Mouse (Mus musculus): ENCODE data around the gene Esf1. TPM values are rescaled to one million over a fixed set of nuclear protein-coding genes. Genes with fewer than 3 reads are reported as not detected.
"Not testable (repeated sequence)": the region's sequence is repeated elsewhere in the genome, so short reads cannot be mapped to it uniquely, and the experiment has no call there.

Gene Esf1
- polyA plus RNA-seq, 1 experiment from 2014 or later: 27.3 TPM

- WGBS: 7% methylated on average over 28 of the region's 28 CpGs
- peak; percentile 90 for ATAC-seq (ENCODE audit: insufficient number of reproducible peaks, insufficient read depth, low FRiP score, low read depth)
- H3K4me1 ChIP-seq (ENCODE audit: control insufficient read depth, insufficient read depth, low read length): peaks cover 9% of the 10 kb centered on the region
Measured at GRCm38 (mm10) chr2:140170803-140171553, 614 bp upstream of the Esf1 start.

DNA sequence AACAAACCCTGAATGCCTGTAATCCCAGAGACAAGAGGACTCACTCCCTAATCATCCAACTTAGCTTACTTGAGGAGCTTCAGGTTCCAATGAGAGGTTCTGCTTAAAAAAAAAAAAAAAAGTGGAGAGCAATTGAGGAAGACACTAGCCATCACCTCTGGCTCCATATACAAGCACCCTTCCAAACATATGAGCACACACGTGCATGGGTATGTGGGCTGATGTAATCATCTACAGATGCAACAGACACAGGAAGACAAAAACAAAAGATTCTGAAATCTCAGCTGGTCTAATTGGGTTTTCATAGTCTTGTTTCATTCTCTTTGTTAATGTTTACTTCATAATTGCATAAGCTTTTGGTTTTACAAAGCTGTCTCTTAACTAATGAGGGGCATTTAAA is 1.3 kb downstream of the Esf1 start:
- 79% methylated on average over 1 of the region's 1 CpGs for WGBS
- H3K4me3 ChIP-seq (ENCODE audit: low read depth, low read length): no peak overlapping the region

More at GRCm38 (mm10) chr2:140170803-140171553, 614 bp upstream of the Esf1 start:
- H3K4me2 ChIP-seq (replicated peaks; ENCODE audit: low read depth, low read length): peak overlapping the region; percentile 60
- peak overlapping the region; percentile 84 for H3K9ac ChIP-seq (replicated peaks; ENCODE audit: low read depth, low read length)
- H3K4me3 ChIP-seq (ENCODE audit: low read depth, low read length): peak overlapping the region; percentile 79
- peak overlapping the region; percentile 78 for H3K27ac ChIP-seq (ENCODE audit: low read length)
- peaks cover 14% of the 10 kb centered on the region; the same call in 1 of the 2 replicates for H3K36me3 ChIP-seq (ENCODE audit: control insufficient read depth, insufficient read depth, low read length)
- H3K9me3 ChIP-seq (ENCODE audit: control insufficient read depth, low read depth, low read length): no peaks in the 10 kb centered on the region
- H3K27me3 ChIP-seq (ENCODE audit: control insufficient read depth, insufficient read depth, low read length): no peaks in the 10 kb centered on the region

GRCm38 (mm10) chr2:140163351-140163854 is 7.0 kb downstream of the Esf1 start:
- Histone ChIP-seq H3K4me3 (ENCODE audit: low read depth, low read length) (no peak overlapping the region), H3K9ac (replicated peaks; ENCODE audit: low read depth, low read length) (no peak overlapping the region), H3K4me2 (replicated peaks; ENCODE audit: low read depth, low read length) (no peak overlapping the region), H3K27me3 (ENCODE audit: control insufficient read depth, insufficient read depth, low read length) (no peaks in the 10 kb centered on the region), H3K4me1 (ENCODE audit: control insufficient read depth, insufficient read depth, low read length) (no peaks in the 10 kb centered on the region), H3K9me3 (ENCODE audit: control insufficient read depth, low read depth, low read length) (no peaks in the 10 kb centered on the region), H3K27ac (ENCODE audit: low read length) (no peak overlapping the region), H3K36me3 (ENCODE audit: control insufficient read depth, insufficient read depth, low read length) (peaks cover 27% of the 10 kb centered on the region; the same call in 1 of the 2 replicates)
- WGBS: 93% methylated on average over 5 of the region's 5 CpGs
- ATAC-seq (ENCODE audit: insufficient number of reproducible peaks, insufficient read depth, low FRiP score, low read depth): no peak

More for the DNA sequence above, 1.3 kb downstream of the Esf1 start:
- no peak overlapping the region for H3K9ac ChIP-seq (replicated peaks; ENCODE audit: low read depth, low read length)
- peaks cover 15% of the 10 kb centered on the region; the same call in 1 of the 2 replicates for H3K36me3 ChIP-seq (ENCODE audit: control insufficient read depth, insufficient read depth, low read length)
- no peak for ATAC-seq (ENCODE audit: insufficient number of reproducible peaks, insufficient read depth, low FRiP score, low read depth)
- H3K4me1 ChIP-seq (ENCODE audit: control insufficient read depth, insufficient read depth, low read length): peaks cover 9% of the 10 kb centered on the region
- no peaks in the 10 kb centered on the region for H3K9me3 ChIP-seq (ENCODE audit: control insufficient read depth, low read depth, low read length)
- no peak overlapping the region for H3K4me2 ChIP-seq (replicated peaks; ENCODE audit: low read depth, low read length)
- no peak overlapping the region for H3K27ac ChIP-seq (ENCODE audit: low read length)
- H3K27me3 ChIP-seq (ENCODE audit: control insufficient read depth, insufficient read depth, low read length): no peaks in the 10 kb centered on the region

DNA sequence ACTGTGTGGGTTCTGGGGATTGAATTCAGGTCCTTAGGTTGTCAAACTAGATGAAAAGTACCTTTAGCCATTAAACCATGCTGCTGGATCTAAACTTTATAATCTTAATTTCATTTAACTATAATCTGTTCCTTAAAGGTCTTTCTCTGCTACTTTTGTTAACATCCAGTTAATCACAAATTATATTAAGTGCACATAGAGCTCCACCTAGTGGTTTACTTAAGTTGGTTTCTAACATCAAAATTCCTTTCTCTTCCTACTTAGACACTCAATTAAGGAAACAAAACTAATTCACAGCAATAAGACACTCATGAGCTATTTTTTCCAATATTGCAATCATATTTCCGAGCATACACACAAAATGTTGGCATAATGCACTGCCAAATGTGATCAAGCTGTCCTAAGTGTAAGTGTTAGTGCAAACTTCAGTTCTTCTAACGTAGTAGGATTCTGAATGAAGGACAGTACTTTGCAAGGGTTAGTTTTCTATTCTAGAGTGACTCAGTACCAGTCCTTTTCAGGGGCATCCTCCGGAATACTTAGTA is 11.1 kb downstream of the Esf1 start:
- Histone ChIP-seq H3K27ac (ENCODE audit: low read length) (no peak overlapping the region), H3K4me3 (ENCODE audit: low read depth, low read length) (no peak overlapping the region), H3K4me2 (replicated peaks; ENCODE audit: low read depth, low read length) (no peak overlapping the region), H3K27me3 (ENCODE audit: control insufficient read depth, insufficient read depth, low read length) (no peaks in the 10 kb centered on the region), H3K9me3 (ENCODE audit: control insufficient read depth, low read depth, low read length) (no peaks in the 10 kb centered on the region), H3K36me3 (ENCODE audit: control insufficient read depth, insufficient read depth, low read length) (peaks cover 36% of the 10 kb centered on the region), H3K4me1 (ENCODE audit: control insufficient read depth, insufficient read depth, low read length) (no peaks in the 10 kb centered on the region), H3K9ac (replicated peaks; ENCODE audit: low read depth, low read length) (no peak overlapping the region)
- ATAC-seq (ENCODE audit: insufficient number of reproducible peaks, insufficient read depth, low FRiP score, low read depth): no peak
- 83% methylated on average over 3 of the region's 3 CpGs for WGBS

- WGBS: 91% methylated on average over 4 of the region's 4 CpGs
- not testable (repeated sequence) for H3K9me3 ChIP-seq (ENCODE audit: control insufficient read depth, low read depth, low read length); H3K27ac ChIP-seq (ENCODE audit: low read length); H3K4me3 ChIP-seq (ENCODE audit: low read depth, low read length); H3K27me3 ChIP-seq (ENCODE audit: control insufficient read depth, insufficient read depth, low read length); H3K4me1 ChIP-seq (ENCODE audit: control insufficient read depth, insufficient read depth, low read length); ATAC-seq (ENCODE audit: insufficient number of reproducible peaks, insufficient read depth, low FRiP score, low read depth); H3K4me2 ChIP-seq (replicated peaks; ENCODE audit: low read depth, low read length); H3K9ac ChIP-seq (replicated peaks; ENCODE audit: low read depth, low read length)
- H3K36me3 ChIP-seq (ENCODE audit: control insufficient read depth, insufficient read depth, low read length): peaks cover 36% of the 10 kb centered on the region
Measured at GRCm38 (mm10) chr2:140151743-140152142, 18.6 kb downstream of the Esf1 start, which contains the start of gene Gm17374. Gene Gm17374, plus strand, starts transcription at chr2:140152043.

- Histone ChIP-seq H3K27me3 (ENCODE audit: control insufficient read depth, insufficient read depth, low read length) (no peaks in the 10 kb centered on the region), H3K4me2 (replicated peaks; ENCODE audit: low read depth, low read length) (no peak overlapping the region), H3K9me3 (ENCODE audit: control insufficient read depth, low read depth, low read length) (no peaks in the 10 kb centered on the region), H3K27ac (ENCODE audit: low read length) (no peak overlapping the region), H3K4me1 (ENCODE audit: control insufficient read depth, insufficient read depth, low read length) (no peaks in the 10 kb centered on the region), H3K4me3 (ENCODE audit: low read depth, low read length) (no peak overlapping the region), H3K9ac (replicated peaks; ENCODE audit: low read depth, low read length) (no peak overlapping the region), H3K36me3 (ENCODE audit: control insufficient read depth, insufficient read depth, low read length) (peaks cover 37% of the 10 kb centered on the region)
- ATAC-seq (ENCODE audit: insufficient number of reproducible peaks, insufficient read depth, low FRiP score, low read depth): no peak
- WGBS: 87% methylated on average over 2 of the region's 2 CpGs
Measured at GRCm38 (mm10) chr2:140125516-140125915, 44.8 kb downstream of the Esf1 start.

- no peaks in the 10 kb centered on the region for H3K27me3 ChIP-seq (ENCODE audit: control insufficient read depth, insufficient read depth, low read length)
- 89% methylated on average over 8 of the region's 8 CpGs for WGBS
- ATAC-seq (ENCODE audit: insufficient number of reproducible peaks, insufficient read depth, low FRiP score, low read depth): no peak
- no peak overlapping the region for H3K9ac ChIP-seq (replicated peaks; ENCODE audit: low read depth, low read length)
- H3K4me3 ChIP-seq (ENCODE audit: low read depth, low read length): no peak overlapping the region
- H3K4me2 ChIP-seq (replicated peaks; ENCODE audit: low read depth, low read length): no peak overlapping the region
- H3K36me3 ChIP-seq (ENCODE audit: control insufficient read depth, insufficient read depth, low read length): no peaks in the 10 kb centered on the region
- H3K9me3 ChIP-seq (ENCODE audit: control insufficient read depth, low read depth, low read length): no peaks in the 10 kb centered on the region
- no peak overlapping the region for H3K27ac ChIP-seq (ENCODE audit: low read length)
- no peaks in the 10 kb centered on the region for H3K4me1 ChIP-seq (ENCODE audit: control insufficient read depth, insufficient read depth, low read length)
Measured at GRCm38 (mm10) chr2:140113851-140114250, 56.5 kb downstream of the Esf1 start.

DNA sequence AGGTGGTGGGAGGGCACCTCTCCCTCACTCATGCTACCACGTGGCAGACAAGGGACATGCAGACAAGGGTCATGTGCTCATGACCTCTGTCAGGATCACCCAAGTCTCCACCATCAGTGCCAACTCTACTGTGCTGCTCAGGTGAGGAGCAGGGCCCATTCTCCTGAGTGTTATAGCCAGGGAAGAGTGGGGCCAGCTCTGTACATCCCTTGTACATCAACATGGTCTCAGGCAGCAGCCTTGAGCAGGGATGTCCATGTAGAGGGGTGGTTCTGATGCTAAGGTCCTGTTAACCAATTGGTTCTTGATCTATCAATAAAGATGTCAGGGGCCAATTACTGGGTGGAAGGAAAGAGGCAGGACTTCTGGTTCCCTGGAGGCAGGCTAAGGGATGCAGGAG is 61.4 kb downstream of the Esf1 start:
- Histone ChIP-seq H3K9me3 (ENCODE audit: control insufficient read depth, low read depth, low read length) (no peaks in the 10 kb centered on the region), H3K27ac (ENCODE audit: low read length) (no peak overlapping the region), H3K27me3 (ENCODE audit: control insufficient read depth, insufficient read depth, low read length) (no peaks in the 10 kb centered on the region), H3K4me2 (replicated peaks; ENCODE audit: low read depth, low read length) (no peak overlapping the region), H3K36me3 (ENCODE audit: control insufficient read depth, insufficient read depth, low read length) (no peaks in the 10 kb centered on the region), H3K4me1 (ENCODE audit: control insufficient read depth, insufficient read depth, low read length) (no peaks in the 10 kb centered on the region), H3K4me3 (ENCODE audit: low read depth, low read length) (no peak overlapping the region), H3K9ac (replicated peaks; ENCODE audit: low read depth, low read length) (no peak overlapping the region)
- ATAC-seq (ENCODE audit: insufficient number of reproducible peaks, insufficient read depth, low FRiP score, low read depth): no peak
- WGBS: 39% methylated on average over 1 of the region's 1 CpGs
